In genomic region chr15:102296368-102297006, GRCm38 (mm10) we compare ENCODE assay signal across 8 mouse cellular contexts. TPM values are rescaled to one million over a fixed set of nuclear protein-coding genes. Genes with fewer than 3 reads are reported as not detected.
DNase-seq lines count a peak whose midpoint lies in the region; ATAC-seq lines count a peak whose summit lies in the region.

No protein-coding gene starts in this region.

- 3% methylated on average over 24 of the region's 24 CpGs for WGBS in kidney, embryonic 16.5 days
- WGBS in hindbrain, embryonic 16.5 days, result 6% methylated on average over 24 of the region's 24 CpGs
- 5% methylated on average over 24 of the region's 24 CpGs for WGBS in midbrain, embryonic 16.5 days

- no peaks in the 10 kb centered on the region for H3K9me3 ChIP-seq in kidney, embryonic 16.5 days (ENCODE audit: low read length)
- H3K9me3 ChIP-seq in hindbrain, embryonic 16.5 days (ENCODE audit: control insufficient read depth, low read length), result no peaks in the 10 kb centered on the region
- no peaks in the 10 kb centered on the region for H3K9me3 ChIP-seq in midbrain, embryonic 16.5 days (replicated peaks; ENCODE audit: control insufficient read depth, low read length, poor library complexity, severe bottlenecking)

- H3K9ac ChIP-seq in kidney, embryonic 16.5 days (replicated peaks; ENCODE audit: low read length), result peak overlapping the region; percentile 71
- H3K9ac ChIP-seq in hindbrain, embryonic 16.5 days (ENCODE audit: low read depth, low read length), result peak overlapping the region; percentile 50
- 0 out of 2 replicates have a peak overlapping the region, but pooled peaks have one; percentile 1 for H3K9ac ChIP-seq in midbrain, embryonic 16.5 days (ENCODE audit: low read depth, low read length)

- peak overlapping the region; percentile 68 for H3K4me3 ChIP-seq in kidney, embryonic 16.5 days (ENCODE audit: low read length)
- H3K4me3 ChIP-seq in brown adipose tissue, adult 24 weeks (ENCODE audit: insufficient read depth, low read depth, low read length), result peak overlapping the region; percentile 66
- peak overlapping the region; percentile 55 for H3K4me3 ChIP-seq in hindbrain, embryonic 16.5 days (ENCODE audit: low read length)
- H3K4me3 ChIP-seq in midbrain, embryonic 16.5 days (ENCODE audit: low read depth, low read length), result peak overlapping the region; percentile 42

- H3K4me2 ChIP-seq in kidney, embryonic 16.5 days (replicated peaks; ENCODE audit: low read depth, low read length), result peak overlapping the region; percentile 73
- H3K4me2 ChIP-seq in hindbrain, embryonic 16.5 days (ENCODE audit: low read length), result peak overlapping the region; percentile 91
- peak overlapping the region; percentile 77 for H3K4me2 ChIP-seq in midbrain, embryonic 16.5 days (ENCODE audit: low read length)

- ATAC-seq in kidney, embryonic 16.5 days (ENCODE audit: low FRiP score, low TSS enrichment), result peak; percentile 58; the same call in 1 of the 2 replicates
- ATAC-seq in hindbrain, embryonic 16.5 days, result peak; percentile 60
- peak; percentile 53 for ATAC-seq in midbrain, embryonic 16.5 days

- H3K36me3 ChIP-seq in kidney, embryonic 16.5 days (ENCODE audit: insufficient read depth, low read length), result peaks cover 25% of the 10 kb centered on the region
- H3K36me3 ChIP-seq in hindbrain, embryonic 16.5 days (ENCODE audit: control insufficient read depth, insufficient read depth, low read length), result no peaks in the 10 kb centered on the region
- H3K36me3 ChIP-seq in midbrain, embryonic 16.5 days (ENCODE audit: control insufficient read depth, insufficient read depth, low read length), result no peaks in the 10 kb centered on the region

- H3K27ac ChIP-seq in kidney, embryonic 16.5 days (ENCODE audit: low read length), result no peak overlapping the region
- H3K27ac ChIP-seq in brown adipose tissue, adult 24 weeks (replicated peaks; ENCODE audit: low read depth, low read length), result no peak overlapping the region
- no peak overlapping the region for H3K27ac ChIP-seq in hindbrain, embryonic 16.5 days (ENCODE audit: low read depth, low read length)
- H3K27ac ChIP-seq in midbrain, embryonic 16.5 days (ENCODE audit: low read length), result no peak overlapping the region

- H3K27me3 ChIP-seq in kidney, embryonic 16.5 days (ENCODE audit: insufficient read depth, low read length), result no peaks in the 10 kb centered on the region
- no peaks in the 10 kb centered on the region for H3K27me3 ChIP-seq in hindbrain, embryonic 16.5 days (replicated peaks; ENCODE audit: control insufficient read depth, insufficient read depth, low read length)
- no peaks in the 10 kb centered on the region for H3K27me3 ChIP-seq in midbrain, embryonic 16.5 days (ENCODE audit: control insufficient read depth, insufficient read depth, low read depth, low read length)

- DNase-seq in kidney, adult 11 months, result no peak
- DNase-seq in cerebellum, postnatal 36 days, result no peak
- DNase-seq in thymus, postnatal 25 days, result no peak
- DNase-seq in kidney, postnatal 14 days, result no peak

- peaks cover 8% of the 10 kb centered on the region for H3K4me1 ChIP-seq in kidney, embryonic 16.5 days (ENCODE audit: insufficient read depth, low read length)
- no peaks in the 10 kb centered on the region for H3K4me1 ChIP-seq in brown adipose tissue, adult 24 weeks (ENCODE audit: control insufficient read depth, insufficient read depth, insufficient read length, low read length)
- H3K4me1 ChIP-seq in hindbrain, embryonic 16.5 days (ENCODE audit: control insufficient read depth, insufficient read depth, low read depth, low read length), result peaks cover 7% of the 10 kb centered on the region
- peaks cover 7% of the 10 kb centered on the region for H3K4me1 ChIP-seq in midbrain, embryonic 16.5 days (ENCODE audit: control insufficient read depth, insufficient read depth, low read length)

RNA-seq across cellular contexts. Expression of gene Espl1, which starts 0.4 kb away (rescaled TPM):
- 31.4 and 33.6 TPM in 2 replicates for polyA plus RNA-seq in kidney, embryonic 16.5 days (2015; fragmentation: Nextera tagmentation; extraction: Ambion mirVana)
- 1.5 TPM in 1 of 2 replicates, not detected in the other for polyA plus RNA-seq in brown adipose tissue, adult 24 weeks (2012; ENCODE audit: insufficient read depth, insufficient read length, missing spikeins)
- 4.1 and 6.4 TPM in 2 replicates for polyA plus RNA-seq in hindbrain, embryonic 16.5 days (2015; fragmentation: Nextera tagmentation; extraction: Ambion mirVana)
- polyA plus RNA-seq in midbrain, embryonic 16.5 days (2015; fragmentation: Nextera tagmentation; extraction: Ambion mirVana), result 4.0 and 4.7 TPM in 2 replicates

RNA-seq across cellular contexts. Expression of gene Mfsd5, which starts 17.2 kb away (rescaled TPM):
- polyA plus RNA-seq in kidney, embryonic 16.5 days (2015; fragmentation: Nextera tagmentation; extraction: Ambion mirVana), result 76.5 and 78.8 TPM in 2 replicates
- polyA plus RNA-seq in brown adipose tissue, adult 24 weeks (2012; ENCODE audit: insufficient read depth, insufficient read length, missing spikeins), result 17.0 and 20.0 TPM in 2 replicates
- 65.9 and 67.6 TPM in 2 replicates for polyA plus RNA-seq in hindbrain, embryonic 16.5 days (2015; fragmentation: Nextera tagmentation; extraction: Ambion mirVana)
- polyA plus RNA-seq in midbrain, embryonic 16.5 days (2015; fragmentation: Nextera tagmentation; extraction: Ambion mirVana), result 58.7 and 59.8 TPM in 2 replicates

RNA-seq across cellular contexts. Expression of gene Gm9918, which starts 26.1 kb away (rescaled TPM):
- 0.36 and 0.89 TPM in 2 replicates for polyA plus RNA-seq in kidney, embryonic 16.5 days (2015; fragmentation: Nextera tagmentation; extraction: Ambion mirVana)
- not detected in 2 replicates for polyA plus RNA-seq in brown adipose tissue, adult 24 weeks (2012; ENCODE audit: insufficient read depth, insufficient read length, missing spikeins)
- polyA plus RNA-seq in hindbrain, embryonic 16.5 days (2015; fragmentation: Nextera tagmentation; extraction: Ambion mirVana), result 0.06 and 0.14 TPM in 2 replicates
- not detected in 2 replicates for polyA plus RNA-seq in midbrain, embryonic 16.5 days (2015; fragmentation: Nextera tagmentation; extraction: Ambion mirVana)

RNA-seq across cellular contexts. Expression of gene Pfdn5, which starts 29.4 kb away (rescaled TPM):
- polyA plus RNA-seq in kidney, embryonic 16.5 days (2015; fragmentation: Nextera tagmentation; extraction: Ambion mirVana), result 376 and 377 TPM in 2 replicates
- polyA plus RNA-seq in brown adipose tissue, adult 24 weeks (2012; ENCODE audit: insufficient read depth, insufficient read length, missing spikeins), result 371 and 394 TPM in 2 replicates
- 448 and 464 TPM in 2 replicates for polyA plus RNA-seq in hindbrain, embryonic 16.5 days (2015; fragmentation: Nextera tagmentation; extraction: Ambion mirVana)
- polyA plus RNA-seq in midbrain, embryonic 16.5 days (2015; fragmentation: Nextera tagmentation; extraction: Ambion mirVana), result 479 TPM in 2 replicates

RNA-seq across cellular contexts. Expression of gene Myg1, which starts 35.0 kb away (rescaled TPM):
- polyA plus RNA-seq in kidney, embryonic 16.5 days (2015; fragmentation: Nextera tagmentation; extraction: Ambion mirVana), result 118 and 120 TPM in 2 replicates
- polyA plus RNA-seq in brown adipose tissue, adult 24 weeks (2012; ENCODE audit: insufficient read depth, insufficient read length, missing spikeins), result 29.4 and 35.9 TPM in 2 replicates
- polyA plus RNA-seq in hindbrain, embryonic 16.5 days (2015; fragmentation: Nextera tagmentation; extraction: Ambion mirVana), result 88.1 and 99.0 TPM in 2 replicates
- polyA plus RNA-seq in midbrain, embryonic 16.5 days (2015; fragmentation: Nextera tagmentation; extraction: Ambion mirVana), result 89.1 and 91.2 TPM in 2 replicates

Comparison
In these comparisons a context has a peak if more than half of its experiments do, and no peak if none do; other contexts are left out.
1. H3K9ac ChIP-seq: peak in every context shown above with its lines; median percentile 71 in kidney, embryonic 16.5 days; 50 in hindbrain, embryonic 16.5 days; 1 in midbrain, embryonic 16.5 days.